Mouse (Mus musculus): ENCODE measurements around the gene Vmn2r19.

- TF ChIP-seq CTCF (IDR thresholded peaks at IDR 0.05; ENCODE audit: extremely low read depth, insufficient read length, insufficient replicate concordance, low read depth, low read length) (no peak), POLR2A (IDR thresholded peaks at IDR 0.05; ENCODE audit: low read depth, low read length) (no peak)
Observed at GRCm38 (mm10) chr6:123292751-123293400, 15.3 kb upstream of the Vmn2r19 start.
